Mouse (Mus musculus): ENCODE data around the gene Dnmbp.
"Not testable (repeated sequence)": the region's sequence is repeated elsewhere in the genome, so short reads cannot be mapped to it uniquely, and the experiment has no call there.

Gene Dnmbp

DNA sequence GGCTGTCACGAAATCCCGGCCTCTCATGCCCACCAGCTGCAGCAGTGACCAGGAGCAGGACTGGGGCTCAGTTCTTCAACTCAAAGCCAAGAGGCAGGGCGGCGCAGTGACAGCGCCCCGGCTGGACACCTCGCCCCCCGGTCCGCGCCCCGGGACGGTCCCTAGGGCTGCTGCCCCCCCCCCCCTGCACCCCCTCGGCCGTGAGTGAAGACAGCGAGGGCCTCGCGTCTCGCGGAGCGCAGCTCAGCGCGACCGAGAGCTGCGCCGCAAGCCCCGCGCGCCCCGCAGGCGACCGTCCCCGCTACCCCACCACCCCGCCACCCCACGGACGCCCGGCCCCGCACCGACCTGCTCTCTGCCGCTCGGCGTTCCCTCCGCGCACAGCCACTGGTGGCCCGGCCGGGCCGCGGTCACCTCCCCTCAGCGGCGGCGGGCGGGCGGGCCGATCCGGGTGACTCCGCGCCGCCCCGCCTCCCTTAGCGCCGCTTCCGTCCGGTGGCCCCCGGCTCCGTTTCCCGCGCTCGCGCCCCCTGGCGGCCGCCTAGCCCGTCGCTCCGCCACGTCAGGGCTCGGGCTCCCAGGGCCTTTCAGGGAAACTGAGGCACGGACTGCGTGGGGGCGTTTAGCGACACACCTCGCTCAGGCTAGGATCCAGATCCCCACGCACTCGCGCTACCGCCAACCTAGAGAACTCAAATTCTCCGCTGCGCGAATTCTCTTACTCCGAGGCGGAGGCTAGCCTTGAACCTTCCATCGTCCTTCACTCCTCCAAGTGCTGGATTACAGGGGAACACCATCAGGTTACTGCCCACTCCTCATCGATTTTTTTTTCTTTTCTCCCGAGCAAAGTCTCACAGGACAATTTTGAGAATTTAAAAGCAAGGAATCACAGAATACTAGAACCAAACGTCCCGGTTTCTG lies at the start of gene Dnmbp:
TSS of gene Dnmbp (minus strand) at position 423 of the 921 bp plus-strand sequence.
- peak; percentile 61 to 75 for DNase-seq (ENCODE audit: low read depth in 2 of 2, low spot score in 2 of 2)

DNA sequence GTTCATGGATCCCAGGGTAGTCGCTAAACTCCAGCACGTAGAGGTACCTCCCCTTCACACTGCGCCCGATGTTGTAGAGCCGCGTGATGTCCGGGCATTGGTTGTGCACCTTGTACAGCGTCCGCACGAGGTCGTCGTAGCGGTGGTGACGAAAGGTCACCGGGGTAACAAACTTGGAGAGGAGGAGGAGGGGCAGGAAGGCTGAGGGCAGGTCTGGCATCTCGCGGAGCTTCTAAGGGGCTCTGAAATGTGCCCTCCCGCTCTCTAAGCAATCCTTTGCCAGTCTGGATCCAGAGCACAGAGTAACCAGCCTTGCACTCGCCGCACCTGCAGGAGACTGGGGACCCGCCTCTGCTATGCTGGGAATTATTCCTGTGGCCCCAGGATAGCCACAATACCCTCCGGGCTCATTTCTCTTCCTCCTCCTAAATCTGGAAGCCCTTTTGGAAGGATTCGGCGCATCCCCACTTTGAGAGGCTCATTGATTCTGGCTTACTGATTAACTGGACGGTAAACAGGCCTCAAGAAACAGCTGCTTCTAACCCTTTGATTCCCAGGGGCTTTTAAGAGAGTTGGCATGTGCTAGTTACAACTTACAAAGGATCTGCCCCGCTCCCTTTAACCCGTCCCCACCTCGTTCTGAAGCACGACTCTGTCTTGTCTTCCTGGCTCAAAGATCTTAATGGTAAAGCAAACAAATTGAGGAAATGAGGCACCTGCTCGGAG lies 46.2 kb upstream of the Dnmbp start, which contains the start of gene Cpn1:
TSS of gene Cpn1 (minus strand) at position 488 of the 726 bp plus-strand sequence.
- no peak for DNase-seq (ENCODE audit: low read depth in 2 of 2, low spot score in 2 of 2)

DNA sequence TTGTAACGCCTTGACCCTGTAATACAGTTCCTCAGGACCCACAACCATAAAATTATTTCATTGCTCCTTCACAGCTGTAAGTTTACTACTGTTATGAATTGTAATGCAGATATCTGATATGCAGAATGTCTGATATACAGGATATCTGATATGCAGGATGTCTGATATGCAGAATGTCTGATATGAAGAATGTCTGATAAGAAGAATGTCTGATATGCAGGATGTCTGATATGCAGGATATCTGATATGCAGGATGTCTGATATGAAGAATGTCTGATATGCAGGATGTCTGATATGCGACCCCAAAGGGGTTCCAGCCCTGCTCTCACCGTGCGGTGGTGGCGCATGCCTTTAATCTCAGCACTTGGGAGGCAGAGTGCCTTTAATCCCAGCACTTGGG lies 42.0 kb upstream of the Dnmbp start:
- no peak for DNase-seq (ENCODE audit: low read depth in 2 of 2, low spot score in 2 of 2)

DNA sequence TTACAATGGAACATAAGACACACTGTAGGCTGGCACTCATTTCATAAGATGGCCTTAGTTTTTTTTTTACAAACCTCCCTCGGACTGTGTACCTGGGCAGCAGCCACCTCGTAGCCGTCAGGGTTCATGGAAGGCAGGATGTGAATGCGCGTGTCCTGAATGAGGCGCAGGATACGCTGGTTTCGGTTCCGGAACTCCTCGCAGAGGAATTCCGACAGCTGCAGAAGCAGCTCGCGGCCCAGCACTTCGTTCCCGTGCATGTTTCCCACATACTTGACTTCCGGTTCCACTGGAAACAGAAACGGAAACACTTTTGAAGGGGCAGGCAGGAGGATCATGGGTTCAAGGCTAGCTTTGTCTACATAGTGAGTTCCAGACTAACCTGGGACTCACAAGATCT lies 40.7 kb upstream of the Dnmbp start:
- DNase-seq (ENCODE audit: low read depth in 2 of 2, low spot score in 2 of 2), result no peak

DNA sequence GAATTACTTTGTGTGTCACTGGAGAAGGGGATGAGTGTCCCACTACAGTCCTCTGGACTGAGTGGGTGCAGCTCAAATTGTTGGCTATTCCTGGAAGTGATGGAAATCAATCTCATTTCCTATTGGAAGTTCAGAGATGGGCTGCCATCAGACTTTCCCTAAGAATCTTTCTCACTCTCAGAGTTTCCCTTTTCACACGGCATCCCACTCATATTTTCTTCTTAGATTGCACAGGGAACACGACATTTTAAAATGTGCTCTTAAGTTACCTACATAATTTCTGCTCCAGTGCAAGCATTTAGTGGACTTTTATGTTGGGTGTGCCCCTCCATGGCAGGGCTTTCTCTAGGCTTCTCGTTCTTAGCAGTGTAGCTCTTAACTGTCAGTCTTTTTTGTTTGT lies 37.8 kb upstream of the Dnmbp start:
- no peak for DNase-seq (ENCODE audit: low read depth in 2 of 2, low spot score in 2 of 2)

DNA sequence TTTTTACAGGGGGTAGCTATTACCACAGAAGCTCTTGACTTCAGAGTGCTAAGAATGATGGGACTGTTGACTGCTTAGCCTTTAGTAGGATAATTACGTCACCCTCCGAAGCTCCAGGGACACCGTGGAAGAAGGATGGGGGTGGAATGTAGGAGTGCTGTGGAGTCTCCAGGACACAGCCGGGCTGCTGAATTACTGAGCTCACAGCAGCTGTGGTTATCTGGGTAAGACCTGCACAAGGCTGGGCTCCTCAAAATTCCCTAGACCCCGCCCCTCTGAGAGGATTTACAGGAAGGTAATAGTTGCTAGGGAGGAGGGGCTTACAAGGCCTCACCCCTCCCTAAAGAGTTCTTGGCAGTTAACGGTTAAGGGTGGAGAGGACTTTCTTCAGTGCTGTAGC lies 36.7 kb upstream of the Dnmbp start:
- DNase-seq (ENCODE audit: low read depth in 2 of 2, low spot score in 2 of 2), result no peak

DNA sequence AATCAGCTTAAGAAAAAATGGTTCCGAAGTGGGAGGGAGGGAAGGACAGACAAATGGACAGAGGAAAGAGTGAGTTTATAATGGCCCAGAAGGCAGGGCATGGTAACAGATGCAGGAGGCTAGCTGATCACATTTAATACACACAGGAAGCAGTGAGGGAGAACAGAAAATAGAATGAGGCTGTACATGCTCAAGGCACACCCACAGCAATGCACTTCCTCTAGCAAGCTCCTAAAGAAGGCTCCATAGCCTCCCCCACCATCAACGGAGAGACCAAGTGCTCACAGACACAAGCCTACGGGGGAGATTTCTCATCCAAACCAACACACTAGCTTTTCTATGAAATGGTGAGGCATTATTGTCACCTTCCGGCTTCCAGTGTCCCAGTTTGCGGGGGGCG lies 34.2 kb upstream of the Dnmbp start:
- DNase-seq (ENCODE audit: low read depth in 2 of 2, low spot score in 2 of 2), result no peak

DNA sequence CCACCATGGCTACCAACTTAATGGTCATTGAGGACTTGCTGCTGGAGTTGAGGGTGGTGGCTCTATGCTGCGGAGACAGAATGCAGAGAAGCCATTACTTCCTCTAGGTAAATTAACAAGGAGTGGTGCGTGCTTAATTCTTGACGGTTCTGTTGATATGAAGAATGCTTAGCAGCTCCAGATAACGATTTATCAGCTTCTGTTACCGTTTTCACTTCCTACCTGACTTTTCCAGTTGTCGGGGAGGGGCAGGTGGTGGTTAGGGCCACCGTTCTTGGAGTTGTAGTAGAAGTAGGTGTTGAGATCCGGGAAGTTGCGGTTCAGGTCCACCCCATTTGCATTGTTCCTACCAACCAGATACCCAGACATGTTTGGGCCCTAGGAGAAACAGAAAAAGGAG lies 33.7 kb upstream of the Dnmbp start:
- DNase-seq (ENCODE audit: low read depth in 2 of 2, low spot score in 2 of 2), result no peak

DNA sequence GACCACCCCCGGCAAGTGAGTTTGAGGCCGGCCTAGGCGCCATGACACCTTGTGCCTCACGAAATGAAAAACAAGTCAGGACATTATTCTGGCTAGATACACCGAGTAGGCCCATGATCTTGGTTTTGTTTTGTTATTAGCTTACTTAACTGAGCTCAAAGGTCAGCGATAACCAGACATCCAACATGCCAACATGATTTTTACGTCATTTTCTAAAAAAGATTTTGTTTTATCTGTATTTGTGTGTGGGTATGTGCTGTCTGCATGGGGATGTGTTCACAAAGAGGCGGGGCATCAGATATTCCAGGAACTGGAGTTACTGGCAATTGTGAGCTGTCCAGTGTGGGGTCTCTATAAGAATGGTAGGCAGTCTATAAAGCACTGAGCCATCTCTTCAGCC lies 32.1 kb upstream of the Dnmbp start:
- no peak for DNase-seq (ENCODE audit: low read depth in 2 of 2, low spot score in 2 of 2)

DNA sequence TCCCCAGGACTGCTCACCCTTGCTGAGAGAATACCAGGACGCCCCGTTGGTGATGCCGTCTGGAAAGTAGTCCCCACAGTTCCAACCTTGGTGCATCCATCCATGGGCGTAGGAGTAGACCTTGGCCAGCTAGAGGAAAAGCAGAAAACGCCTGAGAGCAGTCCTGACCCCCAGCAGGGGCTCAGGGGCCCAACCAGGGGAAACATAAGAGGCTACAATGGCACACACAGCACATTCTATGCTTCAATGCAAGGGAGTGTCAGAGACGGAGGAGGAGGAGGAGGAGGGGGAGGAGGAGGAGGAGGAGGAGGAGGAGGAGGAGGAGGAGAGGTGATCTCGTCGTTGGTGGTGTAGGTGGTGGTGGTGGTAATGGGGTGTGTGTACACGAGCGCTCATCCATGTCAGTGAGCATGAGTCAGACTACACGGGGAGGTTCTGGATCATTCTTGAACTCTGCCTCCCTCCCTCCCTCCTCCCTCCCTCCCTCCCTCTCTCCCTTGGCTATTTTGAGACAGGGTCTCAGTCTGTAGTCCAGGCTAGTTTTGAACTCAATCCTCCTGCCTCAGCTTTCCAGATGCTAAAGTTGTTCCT lies 28.5 kb upstream of the Dnmbp start:
- no peak for DNase-seq (ENCODE audit: low read depth in 2 of 2, low spot score in 2 of 2)

DNA sequence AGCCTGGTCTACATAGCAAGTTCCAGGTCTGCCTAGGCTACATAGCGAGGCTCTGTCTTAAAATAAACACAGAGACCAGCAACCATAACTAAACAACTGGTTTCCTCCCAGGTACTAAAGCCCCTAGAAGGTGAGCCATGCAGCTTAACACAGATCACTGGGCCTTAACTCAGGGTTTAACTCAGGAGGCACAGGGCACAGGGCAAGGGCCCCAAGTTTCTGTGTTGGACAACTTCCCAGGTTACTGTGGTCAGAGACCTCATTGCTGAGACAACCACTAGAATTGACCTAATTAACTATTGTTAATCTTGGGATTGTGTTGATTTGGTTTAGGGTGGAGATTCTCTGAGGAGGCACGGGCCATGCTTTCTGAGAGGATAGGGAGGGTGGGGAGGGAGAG lies 26.5 kb upstream of the Dnmbp start:
- no peak for DNase-seq (ENCODE audit: low read depth in 2 of 2, low spot score in 2 of 2)

DNA sequence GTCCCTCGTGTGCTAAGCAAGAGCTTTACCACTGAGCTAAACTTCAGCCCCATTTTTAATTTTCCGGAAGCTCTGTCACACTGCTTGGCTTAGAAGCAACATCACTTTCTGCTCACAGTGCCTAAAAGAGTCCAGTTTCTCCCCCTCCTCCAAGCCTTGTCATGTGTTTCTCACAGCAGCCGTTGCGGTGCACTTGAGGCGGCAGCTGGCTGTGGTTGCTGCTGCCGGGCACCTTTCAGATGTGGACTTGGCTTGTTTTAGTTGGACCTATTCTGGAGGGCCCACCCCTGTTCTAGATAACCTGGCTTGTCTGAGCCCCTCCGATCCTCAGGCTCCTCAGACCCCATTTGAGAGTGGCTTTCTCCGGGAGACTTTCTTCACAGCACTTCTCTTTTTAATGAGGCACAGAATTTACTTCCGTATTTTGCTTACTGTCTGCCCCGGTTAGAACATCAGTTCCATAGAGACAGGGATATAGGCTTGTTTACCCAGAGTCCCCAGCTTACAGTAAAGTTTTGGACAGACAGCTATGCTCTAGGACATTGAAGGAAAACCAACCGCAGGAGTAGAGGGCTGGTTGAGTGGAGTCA lies 25.6 kb upstream of the Dnmbp start:
- DNase-seq (ENCODE audit: low read depth in 2 of 2, low spot score in 2 of 2), result no peak

DNA sequence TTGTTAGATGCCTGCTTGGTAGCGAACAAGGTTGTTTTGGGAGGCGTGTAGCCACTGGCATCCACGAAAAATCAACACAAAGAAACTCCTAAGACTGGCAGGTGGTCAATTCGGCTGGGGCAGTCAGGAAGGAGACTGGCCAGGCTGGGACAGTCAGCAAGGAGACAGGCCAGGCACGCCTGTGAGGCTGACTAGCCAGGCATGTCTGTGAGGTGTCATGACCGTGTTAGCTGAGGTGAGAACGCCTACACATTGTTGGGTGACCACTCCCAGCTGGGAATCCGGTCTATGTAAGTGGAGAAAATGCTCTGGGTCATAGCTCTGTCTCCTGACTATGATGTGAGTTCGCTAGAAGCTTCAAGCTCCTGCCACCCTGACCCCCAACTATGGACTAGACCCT lies 22.8 kb upstream of the Dnmbp start:
- no peak for DNase-seq (ENCODE audit: low read depth in 2 of 2, low spot score in 2 of 2)

DNA sequence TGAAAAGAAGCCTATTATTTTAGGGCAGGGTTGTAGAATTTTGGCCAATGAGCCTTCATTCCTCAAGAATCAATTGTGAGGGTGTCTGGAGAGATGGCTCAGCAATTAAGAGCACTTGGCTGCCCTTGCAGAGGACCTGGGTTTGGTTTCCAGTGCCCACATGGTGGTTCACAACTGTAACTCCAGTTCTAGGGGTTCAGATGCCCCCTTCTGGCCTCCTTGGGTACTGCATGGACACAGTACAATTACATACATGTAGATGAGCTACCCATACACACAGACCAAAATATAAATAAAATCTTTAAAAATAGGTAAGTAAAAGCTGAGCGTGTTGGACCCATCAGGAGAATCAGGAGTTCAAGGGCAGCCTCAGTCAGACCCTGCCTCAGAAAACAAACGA lies 21.2 kb upstream of the Dnmbp start:
- peak in 1 of 2 experiments; percentile 11 for DNase-seq (ENCODE audit: low read depth in 2 of 2, low spot score in 2 of 2)

DNA sequence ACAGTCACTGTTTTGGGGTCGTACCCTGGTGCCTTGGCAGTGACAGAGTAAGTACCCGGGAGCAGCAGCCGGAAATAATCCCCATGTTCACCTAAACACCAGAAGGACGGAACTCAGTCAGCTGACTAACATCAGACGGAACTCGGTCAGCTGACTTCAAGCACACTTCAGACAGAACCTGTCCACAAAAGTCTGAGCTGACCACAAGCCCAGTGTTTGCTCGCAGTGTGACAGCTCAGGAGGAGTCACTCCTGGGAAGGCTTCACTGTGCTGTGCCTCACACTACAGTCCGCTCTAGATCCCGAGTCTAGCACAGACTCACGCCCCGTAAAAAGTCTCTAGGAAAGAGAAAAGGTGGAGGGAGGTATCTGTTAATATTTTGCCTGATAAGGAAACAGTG lies 20.0 kb upstream of the Dnmbp start:
- no peak for DNase-seq (ENCODE audit: low read depth in 2 of 2, low spot score in 2 of 2)

DNA sequence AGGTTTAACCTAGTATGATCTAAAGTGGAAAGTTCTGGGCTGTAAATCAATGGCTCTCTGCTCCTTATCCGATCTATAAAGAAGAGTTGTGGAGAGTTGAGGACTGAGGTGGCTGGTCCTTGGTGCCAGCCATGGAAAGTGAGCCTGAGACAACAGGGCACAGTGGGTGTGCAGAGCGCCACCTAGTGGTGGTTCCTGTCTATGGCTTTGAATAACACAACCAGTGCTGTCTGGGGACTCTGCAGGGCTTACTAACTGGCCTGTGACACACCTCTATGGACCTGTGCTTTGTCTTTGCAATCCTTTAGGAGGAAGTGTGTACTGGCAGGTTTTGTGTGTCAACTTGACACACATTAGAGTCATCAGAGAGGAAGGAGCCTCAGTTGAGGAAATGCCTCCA lies 19.2 kb upstream of the Dnmbp start:
- peak; percentile 42 to 44 for DNase-seq (ENCODE audit: low read depth in 2 of 2, low spot score in 2 of 2)

DNA sequence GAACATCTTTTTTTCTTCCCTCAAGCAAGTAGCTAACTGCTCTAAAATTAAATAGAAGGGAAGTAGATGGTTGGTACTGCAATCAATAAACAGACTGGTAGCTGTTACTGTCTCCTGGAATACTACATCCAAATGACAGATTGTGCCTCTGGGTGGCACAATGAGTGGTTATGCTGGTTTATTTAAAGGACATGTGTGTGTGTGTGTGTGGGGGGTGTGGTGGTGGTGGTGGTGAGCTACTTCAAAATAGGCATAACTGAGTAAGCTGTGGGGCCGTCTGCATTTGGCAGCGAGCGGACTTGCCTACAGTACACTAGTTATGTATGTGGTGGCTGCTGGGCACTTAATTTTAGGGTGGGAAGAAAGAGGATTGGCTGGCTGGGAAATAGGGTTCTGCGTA lies 17.9 kb upstream of the Dnmbp start:
- DNase-seq (ENCODE audit: low read depth in 2 of 2, low spot score in 2 of 2), result no peak

DNA sequence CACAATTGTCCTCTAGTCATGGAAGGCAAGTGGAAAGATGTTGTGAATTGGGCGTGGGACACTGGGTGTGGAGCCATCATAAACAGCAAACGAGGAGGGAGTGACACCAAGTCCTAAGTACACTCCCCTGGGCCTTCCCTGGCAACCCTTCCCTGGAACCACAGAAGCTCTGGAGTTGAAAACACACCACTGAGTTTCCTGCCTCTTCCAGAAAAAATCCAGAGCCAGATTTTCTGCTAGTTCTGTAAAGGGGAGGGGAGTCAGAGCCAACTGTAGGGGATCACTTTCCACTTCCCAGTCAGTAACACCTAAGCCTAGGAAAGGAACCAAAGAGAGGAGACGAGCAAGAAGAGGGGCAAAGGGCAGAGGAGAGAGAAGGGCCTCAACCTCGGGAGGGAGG lies 17.4 kb upstream of the Dnmbp start:
- DNase-seq (ENCODE audit: low read depth in 2 of 2, low spot score in 2 of 2), result no peak

DNA sequence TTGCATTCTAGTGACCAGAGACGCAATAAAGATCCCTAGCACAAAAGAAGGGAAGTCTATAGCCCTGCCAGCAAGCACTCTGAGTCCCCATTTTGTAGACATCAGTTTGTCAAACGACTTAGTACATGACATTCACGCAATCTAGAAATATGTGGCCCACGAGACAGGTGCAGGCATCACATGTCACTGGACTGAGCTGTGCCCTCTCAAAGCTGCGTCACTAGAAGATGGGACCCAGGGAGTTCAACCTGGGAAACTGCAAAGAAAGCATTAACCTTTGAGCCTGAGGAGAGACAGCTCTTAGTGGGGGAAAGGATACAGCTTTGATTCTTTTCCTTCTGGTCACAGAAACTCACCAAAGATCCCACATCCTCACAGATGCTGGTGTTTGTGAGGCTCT lies 15.3 kb upstream of the Dnmbp start:
- DNase-seq (ENCODE audit: low read depth in 2 of 2, low spot score in 2 of 2), result no peak

DNA sequence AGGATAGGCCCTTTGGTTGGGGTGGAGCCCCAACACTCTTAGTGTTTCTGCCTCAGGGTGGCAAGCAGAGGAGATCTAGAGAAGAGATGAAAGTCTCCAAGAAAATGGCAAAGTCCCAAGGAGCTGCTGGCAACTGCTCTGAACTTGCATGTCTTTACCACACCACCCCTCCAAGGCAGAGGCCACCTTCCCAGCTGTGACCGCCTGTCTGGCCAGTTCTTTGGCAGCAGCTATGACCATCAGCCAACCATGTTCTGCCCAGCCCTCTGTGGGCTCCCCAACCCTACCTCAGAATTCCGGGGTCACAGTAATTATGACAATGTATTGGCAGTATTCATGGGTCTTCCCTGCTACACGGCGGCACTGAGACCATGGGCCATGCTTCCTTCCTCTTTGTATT lies 14.9 kb upstream of the Dnmbp start:
- DNase-seq (ENCODE audit: low read depth in 2 of 2, low spot score in 2 of 2), result no peak

DNA sequence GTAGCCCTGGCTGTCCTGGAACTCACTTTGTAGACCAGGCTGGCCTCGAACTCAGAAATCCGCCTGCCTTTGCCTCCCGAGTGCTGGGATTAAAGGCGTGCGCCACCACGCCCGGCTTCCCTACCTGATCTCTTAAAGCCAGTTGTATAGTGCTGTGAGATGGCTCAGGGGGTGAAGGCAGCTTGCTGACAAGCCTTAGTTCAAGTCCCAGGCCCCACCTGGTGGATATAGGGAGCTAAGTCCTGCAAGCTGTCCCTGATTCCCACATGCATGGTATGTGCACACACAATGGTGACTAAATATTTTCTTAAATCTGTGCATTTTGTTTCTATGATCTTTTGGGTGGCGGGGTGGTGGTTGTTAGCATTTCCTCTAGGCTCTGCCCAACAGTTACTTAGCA lies 12.9 kb upstream of the Dnmbp start:
- DNase-seq (ENCODE audit: low read depth in 2 of 2, low spot score in 2 of 2), result not testable (repeated sequence)
